Mouse (Mus musculus): ENCODE measurements around the gene Kmt5c. TPM values are rescaled to one million over a fixed set of nuclear protein-coding genes. Genes with fewer than 3 reads are reported as not detected.

Gene Kmt5c
- 98.4 and 144 TPM in 2 replicates for polyA plus RNA-seq (2011; ENCODE audit: insufficient read depth, insufficient read length, low replicate concordance, missing spikeins)

DNA sequence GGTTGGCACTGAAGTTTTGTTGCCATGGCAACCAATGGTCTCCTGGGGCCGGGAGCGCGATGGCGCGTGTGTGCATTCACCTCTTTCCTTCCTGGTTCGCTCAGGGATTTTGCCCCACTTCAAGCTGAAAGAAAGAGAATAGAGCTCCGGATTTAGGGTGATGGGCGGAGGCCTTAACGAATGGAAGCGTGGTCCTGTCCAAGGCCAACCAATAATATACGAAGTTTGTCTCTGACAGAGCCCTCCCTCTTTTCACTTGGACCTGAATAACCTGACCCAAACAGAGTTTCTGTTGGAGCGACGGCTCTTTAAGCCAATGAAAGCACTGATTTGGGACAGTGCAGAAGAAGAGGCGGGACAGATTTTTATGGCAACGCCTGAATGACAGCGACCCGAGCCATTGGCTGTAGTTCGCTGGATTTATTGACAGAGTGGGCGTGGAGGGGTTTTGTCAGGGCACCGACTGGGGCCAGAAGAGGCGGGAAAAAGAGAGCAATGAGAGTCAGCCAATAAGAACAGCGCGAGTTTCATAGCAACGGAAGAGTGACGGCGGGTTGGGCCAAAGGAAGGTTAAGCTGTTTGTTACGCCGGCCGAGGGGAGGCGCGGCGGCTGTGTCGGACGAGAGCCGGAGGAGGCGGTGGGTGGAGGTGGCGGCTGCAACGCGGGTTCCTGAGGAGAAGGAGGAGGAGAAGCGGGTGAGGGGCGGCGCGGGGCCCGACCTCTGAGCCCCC, at the start of gene Kmt5c:
Gene Kmt5c, plus strand, starts transcription at position 572 of the 732 bp plus-strand sequence.
- H3K4me3 ChIP-seq (replicated peaks; ENCODE audit: control insufficient read depth, low read depth, low read length): peak within 1 kb of the TSS; percentile 79
- H3K4me1 ChIP-seq (ENCODE audit: control insufficient read depth, insufficient read depth, low read length): peaks cover 2% of the 10 kb centered on the region; the same call in 1 of the 2 replicates
- 0% methylated on average over 38 of the region's 44 CpGs for WGBS
- TF ChIP-seq POLR2A (IDR thresholded peaks at IDR 0.05; ENCODE audit: borderline replicate concordance, control insufficient read depth, low read depth, low read length): peak; percentile 97
- TF ChIP-seq CTCF (IDR thresholded peaks at IDR 0.05; ENCODE audit: control insufficient read depth, insufficient read depth, low read length): no peak; the same call in 1 of the 2 replicates
- peak within 1 kb of the TSS; percentile 65 for H3K27ac ChIP-seq (ENCODE audit: control insufficient read depth, insufficient read depth, low read depth, low read length, poor library complexity)

DNA sequence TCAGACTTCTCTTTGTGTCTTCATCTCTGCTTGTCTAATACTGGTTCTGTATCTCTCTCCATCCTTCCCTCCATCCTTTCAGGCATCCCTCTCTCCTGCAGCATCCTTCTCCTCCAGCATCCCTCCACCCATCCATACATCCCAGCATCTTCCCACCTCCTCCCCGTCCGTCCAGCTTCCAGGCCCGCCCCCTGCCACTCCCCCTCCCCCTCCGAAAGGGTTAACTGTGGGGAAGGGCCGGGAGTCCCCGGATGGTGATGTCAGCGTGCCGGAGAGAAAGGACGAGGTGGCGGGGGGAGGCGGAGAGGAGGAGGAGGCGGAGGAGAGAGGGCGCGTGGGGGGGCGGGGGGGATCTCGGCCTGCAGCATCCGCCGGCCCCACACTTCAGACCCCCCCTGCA, 49.5 kb upstream of the Kmt5c start, which contains the start of gene Brsk1:
Gene Brsk1, plus strand, starts transcription at position 218 of the 400 bp plus-strand sequence.
- TF ChIP-seq POLR2A (IDR thresholded peaks at IDR 0.05; ENCODE audit: borderline replicate concordance, control insufficient read depth, low read depth, low read length) (no peak), CTCF (IDR thresholded peaks at IDR 0.05; ENCODE audit: control insufficient read depth, insufficient read depth, low read length) (no peak)
- Histone ChIP-seq H3K27ac (ENCODE audit: control insufficient read depth, insufficient read depth, low read depth, low read length, poor library complexity) (no peak within 1 kb of the TSS), H3K4me3 (replicated peaks; ENCODE audit: control insufficient read depth, low read depth, low read length) (no peak within 1 kb of the TSS), H3K4me1 (ENCODE audit: control insufficient read depth, insufficient read depth, low read length) (no peaks in the 10 kb centered on the region; the same call in 1 of the 2 replicates)
- 4% methylated on average over 10 of the region's 18 CpGs for WGBS

DNA sequence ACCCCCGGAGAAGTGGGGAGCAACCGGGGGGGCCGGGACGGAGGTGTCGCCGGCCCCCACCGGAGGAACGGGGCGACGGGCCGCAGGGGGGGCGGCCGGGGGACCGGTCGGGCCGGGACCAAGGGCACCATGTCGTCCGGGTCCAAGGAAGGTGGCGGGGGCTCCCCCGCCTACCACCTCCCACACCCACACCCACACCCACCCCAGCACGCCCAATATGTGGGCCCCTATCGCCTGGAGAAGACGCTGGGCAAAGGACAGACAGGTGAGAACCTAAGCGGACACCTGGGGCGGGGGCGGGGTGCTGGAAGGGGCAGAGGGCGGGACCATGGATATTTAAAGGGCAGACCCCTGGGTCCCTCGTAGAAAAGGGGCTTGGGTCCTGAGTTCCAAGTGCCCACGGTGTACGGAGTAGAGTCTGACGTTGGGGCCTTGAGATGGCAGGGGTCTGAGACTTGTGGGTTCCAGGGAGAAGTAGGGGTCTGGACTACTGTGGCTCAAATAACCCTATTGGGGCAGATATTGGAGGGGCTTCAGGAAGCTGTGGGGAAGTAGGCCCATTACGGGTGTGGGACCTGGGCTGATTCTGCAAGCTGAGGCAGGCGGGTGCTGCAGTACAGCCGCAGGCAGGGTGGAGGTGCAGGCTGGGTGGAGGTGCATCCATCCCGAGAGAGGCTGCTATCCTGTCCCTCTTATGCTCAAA, 48.8 kb upstream of the Kmt5c start:
- 28% methylated on average over 34 of the region's 35 CpGs for WGBS
- no peak overlapping the region for H3K4me3 ChIP-seq (replicated peaks; ENCODE audit: control insufficient read depth, low read depth, low read length)
- TF ChIP-seq POLR2A (IDR thresholded peaks at IDR 0.05; ENCODE audit: borderline replicate concordance, control insufficient read depth, low read depth, low read length) (no peak), CTCF (IDR thresholded peaks at IDR 0.05; ENCODE audit: control insufficient read depth, insufficient read depth, low read length) (no peak)
- no peak overlapping the region for H3K27ac ChIP-seq (ENCODE audit: control insufficient read depth, insufficient read depth, low read depth, low read length, poor library complexity)
- no peaks in the 10 kb centered on the region; the same call in 1 of the 2 replicates for H3K4me1 ChIP-seq (ENCODE audit: control insufficient read depth, insufficient read depth, low read length)

GRCm38 (mm10) chr7:4693004-4693403, 46.9 kb upstream of the Kmt5c start:
- no peak for TF ChIP-seq CTCF (IDR thresholded peaks at IDR 0.05; ENCODE audit: control insufficient read depth, insufficient read depth, low read length)
- TF ChIP-seq POLR2A (IDR thresholded peaks at IDR 0.05; ENCODE audit: borderline replicate concordance, control insufficient read depth, low read depth, low read length): no peak
- Histone ChIP-seq H3K27ac (ENCODE audit: control insufficient read depth, insufficient read depth, low read depth, low read length, poor library complexity) (no peak overlapping the region), H3K4me3 (replicated peaks; ENCODE audit: control insufficient read depth, low read depth, low read length) (no peak overlapping the region), H3K4me1 (ENCODE audit: control insufficient read depth, insufficient read depth, low read length) (no peaks in the 10 kb centered on the region; the same call in 1 of the 2 replicates)
- WGBS: 84% methylated on average over 6 of the region's 6 CpGs

DNA sequence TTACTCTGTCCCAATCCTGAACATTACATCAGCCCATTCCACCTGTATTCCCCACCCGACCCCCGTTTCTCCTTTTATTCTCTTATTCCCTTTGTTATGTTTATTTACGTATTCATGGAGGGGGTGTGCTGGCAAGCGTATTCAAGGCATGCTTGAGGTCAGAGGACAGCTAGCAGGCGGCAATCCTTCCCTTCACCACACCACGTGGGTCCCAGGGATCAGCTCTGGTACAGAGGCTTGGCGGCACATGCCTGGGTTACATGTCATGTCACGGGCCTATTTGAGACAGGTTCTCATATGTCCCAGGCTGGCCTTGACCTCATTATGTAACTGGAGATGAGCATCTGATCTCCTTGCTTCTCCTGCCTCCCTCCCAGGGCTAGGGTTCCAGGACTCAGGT, 37.6 kb upstream of the Kmt5c start:
- Histone ChIP-seq H3K4me3 (replicated peaks; ENCODE audit: control insufficient read depth, low read depth, low read length) (no peak overlapping the region), H3K27ac (ENCODE audit: control insufficient read depth, insufficient read depth, low read depth, low read length, poor library complexity) (no peak overlapping the region), H3K4me1 (ENCODE audit: control insufficient read depth, insufficient read depth, low read length) (no peaks in the 10 kb centered on the region)
- WGBS: 80% methylated on average over 8 of the region's 8 CpGs
- TF ChIP-seq CTCF (IDR thresholded peaks at IDR 0.05; ENCODE audit: control insufficient read depth, insufficient read depth, low read length) (no peak), POLR2A (IDR thresholded peaks at IDR 0.05; ENCODE audit: borderline replicate concordance, control insufficient read depth, low read depth, low read length) (no peak)

DNA sequence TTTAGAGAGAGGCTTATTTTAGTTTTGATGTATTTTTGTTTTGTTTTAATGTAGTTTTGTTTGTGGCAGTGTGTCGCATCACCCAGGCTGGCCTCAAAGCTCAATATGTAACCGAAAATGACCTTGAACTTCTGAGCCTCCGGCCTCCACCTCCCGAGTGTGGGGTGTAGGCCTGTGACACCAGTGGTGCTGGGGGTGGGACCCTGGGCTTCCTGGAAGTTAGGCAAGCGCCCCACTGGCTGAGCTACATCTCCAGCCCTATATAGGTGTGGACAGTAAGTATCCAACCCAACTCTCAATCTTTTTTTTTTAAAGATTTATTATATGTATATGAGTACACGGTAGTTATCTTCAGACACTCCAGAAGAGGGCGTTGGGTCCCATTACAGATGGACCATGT, 36.7 kb upstream of the Kmt5c start:
- H3K27ac ChIP-seq (ENCODE audit: control insufficient read depth, insufficient read depth, low read depth, low read length, poor library complexity): no peak overlapping the region
- TF ChIP-seq CTCF (IDR thresholded peaks at IDR 0.05; ENCODE audit: control insufficient read depth, insufficient read depth, low read length) (no peak), POLR2A (IDR thresholded peaks at IDR 0.05; ENCODE audit: borderline replicate concordance, control insufficient read depth, low read depth, low read length) (no peak)
- WGBS: 83% methylated on average over 7 of the region's 7 CpGs
- no peaks in the 10 kb centered on the region for H3K4me1 ChIP-seq (ENCODE audit: control insufficient read depth, insufficient read depth, low read length)
- no peak overlapping the region for H3K4me3 ChIP-seq (replicated peaks; ENCODE audit: control insufficient read depth, low read depth, low read length)

GRCm38 (mm10) chr7:4705098-4705497, 34.8 kb upstream of the Kmt5c start:
- 32% methylated on average over 18 of the region's 18 CpGs for WGBS
- no peak overlapping the region for H3K27ac ChIP-seq (ENCODE audit: control insufficient read depth, insufficient read depth, low read depth, low read length, poor library complexity)
- peak; percentile 31; the same call in 1 of the 2 replicates for TF ChIP-seq CTCF (IDR thresholded peaks at IDR 0.05; ENCODE audit: control insufficient read depth, insufficient read depth, low read length)
- no peak for TF ChIP-seq POLR2A (IDR thresholded peaks at IDR 0.05; ENCODE audit: borderline replicate concordance, control insufficient read depth, low read depth, low read length)
- no peaks in the 10 kb centered on the region for H3K4me1 ChIP-seq (ENCODE audit: control insufficient read depth, insufficient read depth, low read length)
- no peak overlapping the region for H3K4me3 ChIP-seq (replicated peaks; ENCODE audit: control insufficient read depth, low read depth, low read length)

GRCm38 (mm10) chr7:4712594-4712993, 27.3 kb upstream of the Kmt5c start:
- Histone ChIP-seq H3K27ac (ENCODE audit: control insufficient read depth, insufficient read depth, low read depth, low read length, poor library complexity) (no peak overlapping the region), H3K4me3 (replicated peaks; ENCODE audit: control insufficient read depth, low read depth, low read length) (no peak overlapping the region), H3K4me1 (ENCODE audit: control insufficient read depth, insufficient read depth, low read length) (no peaks in the 10 kb centered on the region)
- no peak for TF ChIP-seq POLR2A (IDR thresholded peaks at IDR 0.05; ENCODE audit: borderline replicate concordance, control insufficient read depth, low read depth, low read length)
- TF ChIP-seq CTCF (IDR thresholded peaks at IDR 0.05; ENCODE audit: control insufficient read depth, insufficient read depth, low read length): no peak
- WGBS: 62% methylated on average over 3 of the region's 3 CpGs
